Mouse (Mus musculus) midbrain, embryonic 15.5 days (tissue): ENCODE data around the gene Cand1. TPM values are rescaled to one million over a fixed set of nuclear protein-coding genes. Genes with fewer than 3 reads are reported as not detected.

ENCODE experiments used
- ATAC-seq: fragments of 200-750 bp; cut with Nextera tagmentation; replicated peaks from 2 replicates; pipeline ENCODE4 v1.8.0; 2017; ENCODE audit warnings: moderate TSS enrichment
- H3K27ac ChIP-seq: fragments of 300-500 bp; sonication (generic); 2 replicates; pipeline ENCODE4 v1.5.1; 2015; ENCODE audit warnings: mild to moderate bottlenecking, inconsistent platforms
- H3K27me3 ChIP-seq: fragments of 300-500 bp; sonication (generic); replicated peaks from 2 replicates; pipeline ENCODE4 v1.6.1; 2015; ENCODE audit warnings: inconsistent platforms
- H3K36me3 ChIP-seq: fragments of 300-500 bp; sonication (generic); replicated peaks from 2 replicates; pipeline ENCODE4 v1.6.1; 2015; ENCODE audit warnings: inconsistent platforms
- H3K4me1 ChIP-seq: fragments of 300-500 bp; sonication (generic); 2 replicates; pipeline ENCODE4 v1.6.1; 2015; ENCODE audit warnings: inconsistent platforms
- H3K4me2 ChIP-seq: fragments of 300-500 bp; sonication (generic); 2 replicates; pipeline ENCODE4 v1.6.1; 2015; ENCODE audit warnings: inconsistent platforms, mild to moderate bottlenecking, moderate library complexity
- H3K4me3 ChIP-seq: fragments of 300-500 bp; sonication (generic); 2 replicates; pipeline ENCODE4 v1.5.1; 2015; ENCODE audit warnings: mild to moderate bottlenecking, inconsistent platforms
- H3K9ac ChIP-seq: fragments of 300-500 bp; sonication (generic); 2 replicates; pipeline ENCODE4 v1.6.1; 2015; ENCODE audit warnings: mild to moderate bottlenecking, inconsistent platforms
- H3K9me3 ChIP-seq: fragments of 300-500 bp; sonication (generic); 2 replicates; pipeline ENCODE4 v1.6.1; 2016; ENCODE audit warnings: inconsistent platforms
- WGBS: fragments of 180-500 bp; shearing (Covaris S2); methylation state at CpG from one replicate; pipeline ENCODE4 v1.1.7; 2015; ENCODE audit warnings: mixed read lengths; 5-methylcytosine and 5-hydroxymethylcytosine counted together
- polyA plus RNA-seq: library from polyadenylated mRNA; unstranded; fragments of >200 nt; fragmentation: Nextera tagmentation; extraction: Ambion mirVana; gene quantifications from 2 replicates; pipeline ENCODE4 v1.2.1, GENCODE M21; 2015

Cand1 gene
- polyA plus RNA-seq, 1 experiment from 2014 or later = 47.2 TPM

- ATAC-seq = peak; percentile 16
- Histone ChIP-seq H3K9me3 (no peaks in the 10 kb centered on the region), H3K4me2 (peak overlapping the region; percentile 59), H3K4me1 (peaks cover 20% of the 10 kb centered on the region), H3K4me3 (peak overlapping the region; percentile 88), H3K9ac (peak overlapping the region; percentile 90), H3K27me3 (no peaks in the 10 kb centered on the region), H3K27ac (peak overlapping the region; percentile 96), H3K36me3 (no peaks in the 10 kb centered on the region; the same call in 1 of the 2 replicates)
- under 1% methylated on average over 46 of the region's 54 CpGs for WGBS
Measured at GRCm38 (mm10) chr10:119238985-119239631, 747 bp downstream of the Cand1 start.

GRCm38 (mm10) chr10:119231526-119231925, 8.3 kb downstream of the Cand1 start:
- Histone ChIP-seq H3K4me3 (no peak overlapping the region), H3K9me3 (no peaks in the 10 kb centered on the region), H3K36me3 (no peaks in the 10 kb centered on the region; the same call in 1 of the 2 replicates), H3K27me3 (no peaks in the 10 kb centered on the region), H3K4me2 (no peak overlapping the region), H3K27ac (no peak overlapping the region), H3K4me1 (peaks cover 22% of the 10 kb centered on the region), H3K9ac (no peak overlapping the region)
- WGBS = 91% methylated on average over 5 of the region's 5 CpGs
- ATAC-seq = no peak

GRCm38 (mm10) chr10:119230703-119231102, 9.2 kb downstream of the Cand1 start:
- no peak overlapping the region for H3K4me3 ChIP-seq
- no peak overlapping the region for H3K27ac ChIP-seq
- H3K4me1 ChIP-seq = peaks cover 22% of the 10 kb centered on the region
- H3K9ac ChIP-seq = no peak overlapping the region
- no peaks in the 10 kb centered on the region for H3K9me3 ChIP-seq
- no peak for ATAC-seq
- no peak overlapping the region for H3K4me2 ChIP-seq
- no peaks in the 10 kb centered on the region for H3K27me3 ChIP-seq
- H3K36me3 ChIP-seq = no peaks in the 10 kb centered on the region; the same call in 1 of the 2 replicates
- WGBS = 89% methylated on average over 4 of the region's 4 CpGs

DNA sequence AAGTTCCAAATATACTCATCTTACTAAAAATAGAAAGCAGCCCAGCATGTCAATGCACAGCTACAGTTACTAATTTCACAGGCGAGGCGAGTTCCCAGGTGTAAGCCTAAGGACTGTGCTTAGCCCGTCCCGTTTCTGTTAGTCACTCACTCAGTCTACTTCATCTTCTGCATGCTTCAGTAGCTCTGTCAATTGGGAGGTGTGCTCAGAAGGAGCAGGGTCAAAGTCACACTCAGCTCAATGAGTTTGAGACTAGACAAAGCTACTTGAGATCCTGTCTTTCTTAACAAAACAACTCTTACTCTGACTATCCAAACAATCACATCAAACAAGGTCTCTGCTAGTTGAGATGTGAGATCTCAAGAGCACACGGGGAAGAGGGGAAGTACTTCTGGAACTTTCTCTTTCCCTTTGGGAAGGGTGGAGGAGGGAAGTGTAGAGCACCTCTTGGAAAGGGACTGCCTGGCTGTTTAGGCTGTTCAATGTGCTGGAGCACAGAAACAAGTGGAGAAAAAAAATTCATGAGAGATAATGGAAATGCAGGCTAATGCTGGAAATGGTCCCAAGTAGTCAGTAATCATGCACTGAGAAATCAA, 9.7 kb downstream of the Cand1 start:
- Histone ChIP-seq H3K4me3 (no peak overlapping the region), H3K4me2 (no peak overlapping the region), H3K36me3 (peaks cover 1% of the 10 kb centered on the region; the same call in 1 of the 2 replicates), H3K9ac (no peak overlapping the region), H3K27me3 (no peaks in the 10 kb centered on the region), H3K9me3 (no peaks in the 10 kb centered on the region), H3K27ac (no peak overlapping the region), H3K4me1 (peaks cover 22% of the 10 kb centered on the region)
- 75% methylated on average over 5 of the region's 5 CpGs for WGBS
- no peak for ATAC-seq

- peaks cover 8% of the 10 kb centered on the region; the same call in 1 of the 2 replicates for H3K36me3 ChIP-seq
- ATAC-seq = no peak
Measured at GRCm38 (mm10) chr10:119223686-119224085, 16.2 kb downstream of the Cand1 start.

DNA sequence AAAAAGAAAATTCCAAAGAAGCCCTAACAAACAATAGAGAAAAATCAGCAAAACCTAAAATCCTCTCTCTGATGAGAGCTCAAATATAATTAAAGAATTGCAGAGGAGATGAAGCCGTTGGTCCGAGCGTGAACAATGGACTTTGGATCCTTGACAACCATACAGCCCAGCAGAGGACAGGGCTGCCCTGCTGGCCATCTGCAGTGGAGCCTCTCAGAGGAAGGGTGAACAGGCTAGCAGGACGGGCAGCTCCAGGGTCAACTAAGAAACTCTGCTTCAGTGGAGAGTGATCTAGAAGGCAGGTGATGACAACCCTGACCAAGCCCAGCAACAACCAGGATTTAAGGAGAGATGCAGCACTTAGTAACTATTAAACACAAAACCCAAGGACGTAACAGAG, 18.2 kb downstream of the Cand1 start:
- Histone ChIP-seq H3K27ac (peak overlapping the region; percentile 29; the same call in 1 of the 2 replicates), H3K4me2 (no peak overlapping the region), H3K36me3 (peaks cover 10% of the 10 kb centered on the region; the same call in 1 of the 2 replicates), H3K9me3 (no peaks in the 10 kb centered on the region), H3K4me3 (no peak overlapping the region), H3K4me1 (peaks cover 11% of the 10 kb centered on the region), H3K9ac (no peak overlapping the region), H3K27me3 (no peaks in the 10 kb centered on the region)
- 41% methylated on average over 5 of the region's 5 CpGs for WGBS
- no peak for ATAC-seq

More at GRCm38 (mm10) chr10:119223686-119224085, 16.2 kb downstream of the Cand1 start:
- Histone ChIP-seq H3K27ac (no peak overlapping the region), H3K27me3 (no peaks in the 10 kb centered on the region), H3K4me2 (no peak overlapping the region), H3K9me3 (no peaks in the 10 kb centered on the region), H3K4me1 (peaks cover 11% of the 10 kb centered on the region), H3K9ac (no peak overlapping the region), H3K4me3 (no peak overlapping the region)
- WGBS = 82% methylated on average over 4 of the region's 4 CpGs

GRCm38 (mm10) chr10:119219415-119219814, 20.4 kb downstream of the Cand1 start:
- no peaks in the 10 kb centered on the region for H3K27me3 ChIP-seq
- no peak overlapping the region for H3K27ac ChIP-seq
- H3K4me3 ChIP-seq = no peak overlapping the region
- WGBS = 84% methylated on average over 11 of the region's 11 CpGs
- no peak overlapping the region for H3K9ac ChIP-seq
- H3K36me3 ChIP-seq = peaks cover 7% of the 10 kb centered on the region; the same call in 1 of the 2 replicates
- no peak for ATAC-seq
- peaks cover 11% of the 10 kb centered on the region for H3K4me1 ChIP-seq
- H3K9me3 ChIP-seq = no peaks in the 10 kb centered on the region
- no peak overlapping the region for H3K4me2 ChIP-seq

GRCm38 (mm10) chr10:119218274-119219080, 21.4 kb downstream of the Cand1 start:
- no peaks in the 10 kb centered on the region for H3K9me3 ChIP-seq
- H3K27ac ChIP-seq = no peak overlapping the region
- 93% methylated on average over 15 of the region's 15 CpGs for WGBS
- H3K27me3 ChIP-seq = no peaks in the 10 kb centered on the region
- no peak for ATAC-seq
- peaks cover 7% of the 10 kb centered on the region; the same call in 1 of the 2 replicates for H3K36me3 ChIP-seq
- no peak overlapping the region for H3K4me3 ChIP-seq
- H3K4me2 ChIP-seq = no peak overlapping the region
- peaks cover 11% of the 10 kb centered on the region for H3K4me1 ChIP-seq
- no peak overlapping the region for H3K9ac ChIP-seq

GRCm38 (mm10) chr10:119212443-119212842, 27.4 kb downstream of the Cand1 start:
- Histone ChIP-seq H3K4me3 (no peak overlapping the region), H3K27me3 (no peaks in the 10 kb centered on the region), H3K9ac (no peak overlapping the region), H3K4me1 (no peaks in the 10 kb centered on the region), H3K36me3 (peaks cover 27% of the 10 kb centered on the region), H3K27ac (no peak overlapping the region), H3K4me2 (no peak overlapping the region), H3K9me3 (no peaks in the 10 kb centered on the region)
- WGBS = 83% methylated on average over 5 of the region's 5 CpGs
- no peak for ATAC-seq

- Histone ChIP-seq H3K4me3 (no peak overlapping the region), H3K27ac (no peak overlapping the region), H3K9ac (no peak overlapping the region), H3K36me3 (peaks cover 34% of the 10 kb centered on the region), H3K4me2 (no peak overlapping the region), H3K4me1 (no peaks in the 10 kb centered on the region), H3K9me3 (no peaks in the 10 kb centered on the region), H3K27me3 (no peaks in the 10 kb centered on the region)
- ATAC-seq = no peak
- 92% methylated on average over 11 of the region's 11 CpGs for WGBS
Measured at GRCm38 (mm10) chr10:119211251-119211650, 28.6 kb downstream of the Cand1 start.

DNA sequence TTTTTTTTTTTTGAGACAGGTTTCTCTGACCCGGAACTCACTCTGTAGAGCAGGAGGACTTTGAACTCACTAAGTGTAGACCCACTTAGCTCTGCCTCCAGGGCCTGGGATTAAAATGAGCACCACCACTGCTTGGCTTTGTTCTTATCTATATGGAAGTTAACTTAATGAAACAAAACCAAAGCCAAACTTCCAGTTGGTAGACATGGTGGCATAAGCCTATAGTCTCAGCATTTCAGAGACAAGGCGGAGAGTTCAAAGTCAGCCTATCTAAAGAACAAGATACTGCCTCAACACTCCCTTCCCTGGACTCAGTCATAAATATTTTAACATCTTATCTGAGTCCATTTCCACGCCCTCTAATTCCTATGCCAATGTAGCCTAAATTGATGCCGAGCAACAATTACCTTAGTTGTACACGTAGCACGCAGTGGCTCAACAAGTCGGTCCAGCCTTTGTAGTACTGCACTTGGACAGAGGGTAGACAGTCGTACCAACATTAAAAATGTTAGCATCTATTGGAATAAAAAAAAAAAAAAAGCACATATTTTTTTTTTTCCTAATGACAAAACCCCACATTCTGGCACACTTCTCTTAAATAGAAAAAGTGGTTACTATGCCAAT, 33.4 kb downstream of the Cand1 start:
- H3K27me3 ChIP-seq = no peaks in the 10 kb centered on the region
- no peak overlapping the region for H3K27ac ChIP-seq
- ATAC-seq = no peak
- no peaks in the 10 kb centered on the region for H3K9me3 ChIP-seq
- WGBS = 97% methylated on average over 8 of the region's 8 CpGs
- H3K4me3 ChIP-seq = no peak overlapping the region
- peaks cover 47% of the 10 kb centered on the region for H3K36me3 ChIP-seq
- H3K9ac ChIP-seq = no peak overlapping the region
- no peak overlapping the region for H3K4me2 ChIP-seq
- H3K4me1 ChIP-seq = no peaks in the 10 kb centered on the region

DNA sequence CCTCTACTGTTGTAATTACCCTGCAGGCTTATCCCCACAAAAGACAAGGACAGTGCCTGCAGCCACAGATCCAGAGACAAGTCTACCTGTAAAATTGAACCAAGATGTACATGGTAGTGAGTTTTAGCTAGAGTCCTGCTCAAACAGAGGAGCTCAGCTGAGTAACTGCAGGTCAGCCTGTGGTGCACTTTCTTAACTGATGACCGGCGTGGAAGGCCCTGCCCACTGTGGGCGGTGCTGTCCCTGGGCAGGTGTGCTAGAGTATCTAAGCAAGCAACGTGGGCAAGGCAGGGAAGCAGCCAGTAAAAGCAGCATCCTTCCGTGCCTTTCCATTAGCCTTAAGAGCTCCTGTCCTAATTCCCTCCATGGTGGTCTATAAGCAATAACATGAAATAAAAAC, 34.6 kb downstream of the Cand1 start:
- H3K27ac ChIP-seq = no peak overlapping the region
- H3K4me2 ChIP-seq = no peak overlapping the region
- H3K4me1 ChIP-seq = no peaks in the 10 kb centered on the region
- H3K4me3 ChIP-seq = no peak overlapping the region
- no peaks in the 10 kb centered on the region for H3K27me3 ChIP-seq
- peaks cover 50% of the 10 kb centered on the region for H3K36me3 ChIP-seq
- H3K9ac ChIP-seq = no peak overlapping the region
- no peak for ATAC-seq
- 87% methylated on average over 5 of the region's 5 CpGs for WGBS
- H3K9me3 ChIP-seq = no peaks in the 10 kb centered on the region
